Mouse (Mus musculus): ENCODE data around the gene Slc39a10. TPM values are rescaled to one million over a fixed set of nuclear protein-coding genes. Genes with fewer than 3 reads are reported as not detected.

The Slc39a10 gene
- polyA plus RNA-seq, 1 experiment from 2014 or later, result 3.1 TPM

DNA sequence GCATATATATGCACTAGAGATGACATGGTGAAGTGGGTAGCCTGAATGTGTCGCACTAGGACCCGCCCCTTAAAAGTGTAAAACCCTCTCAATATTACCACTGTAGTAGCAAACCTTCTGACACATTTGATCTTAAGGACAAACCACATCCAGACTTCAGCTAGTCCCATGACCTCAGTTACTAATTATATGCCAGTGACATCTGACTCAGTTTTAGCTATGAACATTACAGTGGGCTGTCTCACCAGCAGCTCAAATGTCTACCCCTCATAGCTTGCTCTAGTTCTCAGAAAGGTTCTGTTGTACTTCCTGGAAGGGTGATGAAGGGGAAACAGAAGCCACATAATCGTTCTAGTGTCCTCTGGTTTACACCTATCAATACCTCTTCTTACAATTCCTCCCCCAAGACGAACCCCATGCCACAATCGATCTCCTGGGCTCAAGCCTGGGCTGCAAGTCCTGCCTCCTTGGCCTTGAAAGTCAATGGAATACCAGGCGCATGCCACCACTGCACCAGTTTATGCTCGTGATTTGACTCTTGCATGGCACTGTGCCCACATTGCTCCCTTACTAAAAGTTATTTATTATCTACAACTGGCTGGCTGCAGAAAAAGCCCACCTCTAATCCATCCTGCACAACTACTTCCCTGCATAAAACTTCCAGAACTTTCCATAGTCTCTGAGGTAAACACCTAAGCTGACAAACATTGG is 28.3 kb downstream of the Slc39a10 start:
- Histone ChIP-seq H3K36me3 (replicated peaks) (no peaks in the 10 kb centered on the region), H3K9ac (no peak overlapping the region), H3K4me3 (replicated peaks) (no peak overlapping the region), H3K4me1 (replicated peaks) (no peaks in the 10 kb centered on the region), H3K4me2 (no peak overlapping the region), H3K27ac (replicated peaks) (no peak overlapping the region), H3K9me3 (replicated peaks) (no peaks in the 10 kb centered on the region), H3K27me3 (no peaks in the 10 kb centered on the region)
- WGBS (ENCODE audit: insufficient replicate concordance), result 54% methylated on average over 7 of the region's 7 CpGs
- ATAC-seq (ENCODE audit: insufficient read depth), result no peak

DNA sequence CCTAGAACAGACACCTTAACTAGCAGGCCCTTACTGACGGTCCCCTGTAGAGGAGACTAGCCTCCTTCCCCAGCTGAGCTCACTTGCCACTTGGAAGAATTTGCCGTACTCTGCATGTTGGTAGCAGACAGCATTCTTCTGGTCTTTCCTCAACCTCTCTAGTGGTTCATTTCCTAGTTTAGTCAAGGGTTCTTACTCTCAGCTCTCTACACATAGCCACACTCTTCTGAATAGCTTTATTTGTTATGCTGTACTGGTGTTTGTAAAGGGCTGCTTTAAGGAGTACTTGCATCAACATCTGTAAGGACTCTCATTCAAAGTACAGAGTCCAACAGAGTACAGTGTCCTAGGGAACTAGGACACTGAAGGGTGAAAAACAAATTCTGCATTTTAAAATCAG is 29.2 kb downstream of the Slc39a10 start:
- no peaks in the 10 kb centered on the region for H3K36me3 ChIP-seq (replicated peaks)
- no peaks in the 10 kb centered on the region for H3K4me1 ChIP-seq (replicated peaks)
- H3K9ac ChIP-seq, result no peak overlapping the region
- no peak overlapping the region for H3K27ac ChIP-seq (replicated peaks)
- no peaks in the 10 kb centered on the region for H3K27me3 ChIP-seq
- H3K4me2 ChIP-seq, result no peak overlapping the region
- no peaks in the 10 kb centered on the region for H3K9me3 ChIP-seq (replicated peaks)
- no peak for ATAC-seq (ENCODE audit: insufficient read depth)
- 74% methylated on average over 2 of the region's 2 CpGs for WGBS (ENCODE audit: insufficient replicate concordance)
- no peak overlapping the region for H3K4me3 ChIP-seq (replicated peaks)

DNA sequence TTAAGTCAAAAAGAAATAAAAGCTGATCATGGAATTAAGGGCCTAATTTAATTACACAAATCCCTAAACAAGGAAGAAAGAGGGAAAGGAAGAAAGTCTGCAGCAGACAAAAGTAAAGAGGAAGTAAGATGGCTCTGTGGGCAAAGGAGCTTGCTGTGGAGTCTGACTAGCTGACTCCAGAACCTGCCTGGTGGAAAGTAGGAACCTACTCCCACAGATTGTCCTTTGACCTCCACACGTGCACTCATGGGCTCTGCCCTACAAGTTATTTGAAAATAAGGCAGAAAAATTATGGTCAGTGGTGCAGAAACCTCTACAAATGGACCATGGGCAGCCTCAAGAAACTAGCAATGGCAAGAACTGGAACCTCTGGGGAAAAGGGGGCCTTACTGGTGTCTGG is 32.6 kb downstream of the Slc39a10 start:
- ATAC-seq (ENCODE audit: insufficient read depth), result no peak
- Histone ChIP-seq H3K9ac (no peak overlapping the region), H3K4me1 (replicated peaks) (no peaks in the 10 kb centered on the region), H3K36me3 (replicated peaks) (no peaks in the 10 kb centered on the region), H3K4me2 (no peak overlapping the region), H3K27me3 (no peaks in the 10 kb centered on the region), H3K27ac (replicated peaks) (no peak overlapping the region), H3K9me3 (replicated peaks) (no peaks in the 10 kb centered on the region), H3K4me3 (replicated peaks) (no peak overlapping the region)
- 19% methylated on average over 1 of the region's 1 CpGs for WGBS (ENCODE audit: insufficient replicate concordance)

DNA sequence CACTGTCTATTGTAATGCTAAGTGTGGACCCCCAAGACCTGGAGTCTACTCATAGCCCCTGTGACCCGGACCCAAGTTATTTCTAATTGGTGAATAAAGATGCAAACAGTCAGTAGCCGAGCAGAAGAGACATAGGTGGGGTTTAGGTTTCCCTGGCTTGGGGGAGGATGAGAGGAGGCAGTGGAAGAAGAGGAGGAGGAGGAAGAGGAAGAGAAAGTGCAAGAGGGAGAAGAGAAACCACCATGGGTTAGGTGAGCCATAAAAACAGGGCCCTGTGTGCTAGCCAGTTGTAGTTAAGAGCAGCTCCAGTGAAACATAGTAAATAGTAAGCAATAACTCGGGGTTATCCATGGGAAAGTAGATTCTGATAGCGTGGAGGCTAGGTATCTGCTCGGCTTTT is 34.1 kb downstream of the Slc39a10 start:
- no peak for ATAC-seq (ENCODE audit: insufficient read depth)
- Histone ChIP-seq H3K9ac (no peak overlapping the region), H3K4me2 (no peak overlapping the region), H3K9me3 (replicated peaks) (no peaks in the 10 kb centered on the region), H3K4me1 (replicated peaks) (peaks cover 10% of the 10 kb centered on the region), H3K4me3 (replicated peaks) (no peak overlapping the region), H3K27ac (replicated peaks) (no peak overlapping the region), H3K27me3 (no peaks in the 10 kb centered on the region), H3K36me3 (replicated peaks) (no peaks in the 10 kb centered on the region)
- WGBS (ENCODE audit: insufficient replicate concordance), result 60% methylated on average over 5 of the region's 5 CpGs

DNA sequence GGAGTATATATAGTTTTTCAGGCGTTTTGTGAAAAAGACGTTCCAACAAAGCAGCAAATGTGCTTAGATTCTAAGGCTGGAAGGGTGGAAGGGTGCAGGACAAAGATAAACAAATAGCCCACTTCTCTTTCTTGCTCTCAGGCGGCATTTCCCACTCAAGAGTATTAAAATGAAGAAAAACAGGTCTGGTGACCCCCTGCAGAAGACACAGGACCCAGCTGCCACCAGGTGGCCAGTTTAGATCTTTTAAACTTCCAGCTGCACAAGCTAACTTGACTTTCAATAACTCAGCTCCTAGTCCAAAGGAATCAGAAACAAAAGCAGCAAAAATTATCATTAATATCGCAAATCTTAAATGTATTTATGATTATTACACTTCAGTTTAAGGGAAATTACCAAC is 36.2 kb downstream of the Slc39a10 start:
- Histone ChIP-seq H3K27me3 (no peaks in the 10 kb centered on the region), H3K27ac (replicated peaks) (no peak overlapping the region), H3K4me2 (no peak overlapping the region), H3K36me3 (replicated peaks) (no peaks in the 10 kb centered on the region), H3K9me3 (replicated peaks) (no peaks in the 10 kb centered on the region), H3K4me3 (replicated peaks) (no peak overlapping the region), H3K4me1 (replicated peaks) (peaks cover 19% of the 10 kb centered on the region), H3K9ac (no peak overlapping the region)
- ATAC-seq (ENCODE audit: insufficient read depth), result no peak
- WGBS (ENCODE audit: insufficient replicate concordance), result 32% methylated on average over 4 of the region's 4 CpGs

DNA sequence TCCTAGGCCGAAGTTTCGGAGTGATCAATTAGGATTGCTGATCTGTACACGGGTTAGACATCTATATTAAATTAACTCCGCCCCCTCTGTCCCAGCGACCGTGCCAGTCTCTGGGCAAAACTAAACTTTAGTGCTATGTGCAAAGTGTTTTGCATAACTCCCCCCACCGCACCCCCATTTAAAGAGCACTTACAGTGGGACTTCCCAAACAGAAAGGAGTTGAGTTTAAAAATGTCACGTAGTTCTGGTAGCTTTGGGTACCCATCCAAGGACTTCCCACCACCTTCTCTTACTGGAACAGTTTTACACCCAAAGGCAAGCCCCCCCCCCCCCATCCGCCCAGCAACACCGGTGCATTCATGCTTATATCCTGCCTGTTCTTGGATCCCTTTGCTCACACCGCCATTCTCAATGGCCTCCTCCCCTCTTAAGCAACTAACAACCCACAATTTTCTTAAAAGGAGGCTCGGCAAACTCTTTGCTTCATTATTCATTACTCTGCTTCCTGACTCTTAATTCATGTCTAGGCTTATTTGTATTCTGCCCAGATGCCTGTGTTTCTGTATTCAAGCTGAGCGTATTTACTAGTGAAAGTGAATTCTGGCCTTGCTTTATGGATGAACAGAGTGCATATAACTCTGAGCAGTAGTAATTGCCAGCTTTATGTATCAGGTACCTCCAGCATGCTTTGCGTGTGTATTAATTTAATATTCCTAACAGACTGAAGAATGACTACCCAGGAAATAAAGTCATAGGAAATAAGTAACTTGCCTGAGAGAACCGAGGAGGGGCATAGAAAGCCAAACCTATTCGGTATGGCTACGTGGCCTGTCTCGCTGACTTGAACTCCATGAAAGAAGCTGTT is 38.4 kb downstream of the Slc39a10 start:
- ATAC-seq (ENCODE audit: insufficient read depth), result no peak
- no peaks in the 10 kb centered on the region for H3K36me3 ChIP-seq (replicated peaks)
- peaks cover 21% of the 10 kb centered on the region for H3K4me1 ChIP-seq (replicated peaks)
- WGBS (ENCODE audit: insufficient replicate concordance), result 28% methylated on average over 18 of the region's 18 CpGs
- peak overlapping the region; percentile 66 for H3K9ac ChIP-seq
- H3K4me3 ChIP-seq (replicated peaks), result peak overlapping the region; percentile 90
- no peaks in the 10 kb centered on the region for H3K9me3 ChIP-seq (replicated peaks)
- no peaks in the 10 kb centered on the region for H3K27me3 ChIP-seq
- H3K27ac ChIP-seq (replicated peaks), result peak overlapping the region; percentile 90
- H3K4me2 ChIP-seq, result peak overlapping the region; percentile 89

DNA sequence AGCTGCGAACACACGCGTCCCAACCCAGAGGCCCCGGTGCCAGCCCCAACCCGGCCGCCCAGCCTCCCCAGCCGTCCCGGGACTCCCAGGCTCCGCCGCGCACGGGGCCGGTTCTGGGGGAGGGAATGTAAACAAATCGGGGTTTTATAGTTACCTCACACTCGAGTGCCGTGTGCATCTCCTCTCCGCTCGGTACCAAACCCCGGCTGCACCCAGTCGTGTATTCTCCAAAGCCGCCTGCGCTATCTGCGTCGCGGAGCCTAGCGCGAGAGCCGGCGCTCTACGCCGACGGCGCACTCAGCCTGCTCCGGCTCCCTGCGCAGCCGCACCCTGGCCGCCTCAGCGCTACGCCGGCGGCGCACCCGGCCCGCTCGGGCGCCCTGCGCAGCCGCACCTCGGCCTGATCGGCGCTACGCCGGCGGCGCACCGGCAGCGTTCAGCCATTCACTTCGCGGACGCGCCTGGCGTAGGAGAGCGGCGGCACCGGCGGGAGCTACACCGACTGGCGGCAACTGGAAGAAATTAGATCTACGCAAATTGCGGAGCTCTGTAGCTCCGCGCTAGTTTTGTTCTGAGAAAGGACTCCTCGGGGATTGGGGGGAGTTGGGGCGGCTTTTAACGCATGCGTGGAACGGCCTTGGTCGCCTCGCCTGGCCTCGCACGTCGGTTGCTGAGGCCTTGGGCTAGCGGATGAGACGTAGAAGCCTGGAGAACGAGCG is 39.2 kb downstream of the Slc39a10 start:
- Histone ChIP-seq H3K4me1 (replicated peaks) (peaks cover 21% of the 10 kb centered on the region), H3K9ac (peak overlapping the region; percentile 93), H3K27me3 (no peaks in the 10 kb centered on the region), H3K36me3 (replicated peaks) (no peaks in the 10 kb centered on the region), H3K4me3 (replicated peaks) (peak overlapping the region; percentile 90), H3K4me2 (peak overlapping the region; percentile 89), H3K9me3 (replicated peaks) (no peaks in the 10 kb centered on the region), H3K27ac (replicated peaks) (peak overlapping the region; percentile 92)
- WGBS (ENCODE audit: insufficient replicate concordance), result under 1% methylated on average over 86 of the region's 86 CpGs
- ATAC-seq (ENCODE audit: insufficient read depth), result peak; percentile 94

DNA sequence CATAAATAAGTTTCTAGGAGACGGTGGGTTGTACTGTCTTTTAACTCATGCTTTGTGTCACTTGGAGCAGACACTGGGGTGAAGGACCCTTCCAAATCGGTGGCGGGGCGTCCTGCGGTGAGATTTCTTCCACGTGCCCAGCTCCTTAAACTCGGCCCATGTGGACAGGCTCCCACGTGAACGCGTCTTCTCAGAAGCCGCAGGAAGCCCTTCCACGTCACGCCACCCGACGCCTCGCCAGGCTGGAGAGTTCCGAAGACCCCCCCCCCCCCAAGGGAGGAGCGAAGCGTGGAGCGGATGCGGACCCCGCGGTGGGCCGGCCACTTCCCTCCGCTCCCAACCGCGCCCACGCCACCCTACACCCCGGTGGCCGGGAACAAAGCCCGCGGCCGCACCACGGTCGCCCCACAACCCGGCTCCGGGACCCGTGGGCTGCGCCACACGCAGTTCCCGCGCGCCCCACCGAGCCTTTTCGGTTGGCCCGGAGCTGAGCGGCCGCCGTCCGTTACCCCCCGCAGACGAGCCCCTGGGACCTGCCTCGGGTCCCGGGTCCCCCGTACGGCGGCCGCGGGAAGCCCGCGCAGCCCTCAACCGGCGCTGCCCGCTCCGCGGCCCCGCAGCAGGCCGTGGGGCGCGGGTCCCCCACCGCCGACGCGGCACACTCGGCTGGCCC is 39.9 kb downstream of the Slc39a10 start:
- Histone ChIP-seq H3K4me3 (replicated peaks) (peak overlapping the region; percentile 90), H3K4me1 (replicated peaks) (peaks cover 21% of the 10 kb centered on the region), H3K27me3 (no peaks in the 10 kb centered on the region), H3K9ac (peak overlapping the region; percentile 93), H3K27ac (replicated peaks) (peak overlapping the region; percentile 92), H3K36me3 (replicated peaks) (no peaks in the 10 kb centered on the region), H3K9me3 (replicated peaks) (no peaks in the 10 kb centered on the region), H3K4me2 (peak overlapping the region; percentile 89)
- 0% methylated on average over 74 of the region's 75 CpGs for WGBS (ENCODE audit: insufficient replicate concordance)
- peak; percentile 7 for ATAC-seq (ENCODE audit: insufficient read depth)

DNA sequence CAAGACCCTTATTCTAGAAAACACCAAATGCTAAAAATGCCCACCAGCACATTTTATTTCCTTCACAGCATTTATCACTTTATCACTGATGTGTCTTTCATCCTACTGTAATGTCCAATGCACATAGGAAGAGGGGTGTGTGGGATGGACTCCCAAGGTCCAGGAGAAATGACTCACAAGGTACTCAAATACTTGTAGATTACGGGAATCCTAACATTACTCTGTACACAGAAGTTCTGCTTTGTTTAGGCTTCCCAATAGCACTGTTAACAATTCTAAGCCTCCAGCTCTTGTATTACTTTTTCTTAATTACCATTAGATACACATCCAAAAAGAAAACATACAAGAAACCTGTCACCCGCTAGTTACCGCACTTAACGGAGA is 40.4 kb downstream of the Slc39a10 start:
- Histone ChIP-seq H3K4me2 (peak overlapping the region; percentile 89), H3K27me3 (no peaks in the 10 kb centered on the region), H3K4me1 (replicated peaks) (peaks cover 21% of the 10 kb centered on the region), H3K4me3 (replicated peaks) (peak overlapping the region; percentile 90), H3K36me3 (replicated peaks) (no peaks in the 10 kb centered on the region), H3K9me3 (replicated peaks) (no peaks in the 10 kb centered on the region), H3K27ac (replicated peaks) (peak overlapping the region; percentile 92; the same call in 1 of the 2 replicates), H3K9ac (peak overlapping the region; percentile 93)
- ATAC-seq (ENCODE audit: insufficient read depth), result no peak
- WGBS (ENCODE audit: insufficient replicate concordance), result under 1% methylated on average over 4 of the region's 4 CpGs

DNA sequence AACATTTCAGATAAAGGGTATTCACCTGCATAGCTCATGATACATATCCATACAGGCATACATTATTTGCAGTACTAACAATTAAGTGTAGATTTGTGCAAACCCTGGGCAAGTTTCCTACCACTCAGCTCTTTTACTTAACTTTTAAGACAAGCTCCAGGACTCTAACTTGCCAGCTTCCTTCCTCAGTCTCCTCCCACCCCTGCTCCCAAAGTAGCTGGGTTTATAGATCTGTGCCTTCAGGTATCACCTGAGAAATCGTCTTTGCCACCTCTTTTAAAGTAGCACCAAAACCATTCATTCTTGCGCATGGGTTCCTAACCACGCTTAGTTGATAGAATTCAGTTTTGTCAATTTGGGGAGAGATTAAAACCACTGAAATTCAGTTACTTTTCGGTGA is 41.1 kb downstream of the Slc39a10 start:
- WGBS (ENCODE audit: insufficient replicate concordance), result 31% methylated on average over 4 of the region's 4 CpGs
- H3K4me3 ChIP-seq (replicated peaks), result no peak overlapping the region
- H3K4me2 ChIP-seq, result peak overlapping the region; percentile 23; the same call in 1 of the 2 replicates
- no peaks in the 10 kb centered on the region for H3K36me3 ChIP-seq (replicated peaks)
- no peak overlapping the region for H3K9ac ChIP-seq
- H3K27me3 ChIP-seq, result no peaks in the 10 kb centered on the region
- ATAC-seq (ENCODE audit: insufficient read depth), result no peak
- H3K27ac ChIP-seq (replicated peaks), result no peak overlapping the region
- H3K9me3 ChIP-seq (replicated peaks), result no peaks in the 10 kb centered on the region
- H3K4me1 ChIP-seq (replicated peaks), result peaks cover 21% of the 10 kb centered on the region
